Mouse (Mus musculus) adrenal gland, adult 18-20 months (tissue): Measurements from ENCODE around the gene Ins2. TPM values are rescaled to one million over a fixed set of nuclear protein-coding genes. Genes with fewer than 3 reads are reported as not detected.

Source experiments
- microRNA-seq, 2 experiments: library from miRNA; unstranded; fragments of <30 nt; microRNA quantifications; one replicate each; pipeline ENCODE4 v1.2.0; 2021; ENCODE audit warnings: borderline number of aligned reads in 2 of 2
- total RNA-seq, 2 experiments: library from RNA; stranded (reverse); gene quantifications; 1 replicate in 1 of 2; 2 replicates in 1 of 2; pipeline ENCODE4 v1.2.3; 2021

Gene Ins2
- total RNA-seq, 2 experiments from 2014 or later = not detected

Small RNA genes within 50 kb of the gene (microRNA-seq; reads per million reads assigned to microRNA genes)
- 25.5 to 25.7 reads per million in 2 experiments for gene Mir483

Other genes with a start within 250 kb of the Ins2 start
- 10 to 100 TPM in 1 of 2 experiments, under 1 TPM in 1; 0.83 to 16.2 TPM for gene Tnnt3, start 244.5 kb downstream of the Ins2 start, total RNA-seq
- gene Mrpl23, start 210.7 kb downstream of the Ins2 start, total RNA-seq = 1 to 10 TPM; 2.9 to 3.0 TPM
- gene Igf2, start 76.6 kb downstream of the Ins2 start, total RNA-seq = 10 to 100 TPM; 15.2 to 22.1 TPM
- not detected for gene Gm49394, start 73.4 kb downstream of the Ins2 start, total RNA-seq
- gene Th, start 187.7 kb upstream of the Ins2 start, total RNA-seq = 100 to 1,000 TPM; 547 to 572 TPM
- gene Ascl2, start 225.9 kb upstream of the Ins2 start, total RNA-seq = under 1 TPM; 0.26 to 0.40 TPM